Mouse (Mus musculus) neural tube, embryonic 11.5 days (tissue): ENCODE measurements around the gene Peli2. TPM values are rescaled to one million over a fixed set of nuclear protein-coding genes. Genes with fewer than 3 reads are reported as not detected.
A peak's percentile ranks its signal among the peaks of the same experiment; 100 is the strongest.

Source experiments
- ATAC-seq: fragments of 200-750 bp; cut with Nextera tagmentation; 2 replicates; pipeline ENCODE4 v1.8.0; 2017; ENCODE audit warnings: moderate number of reproducible peaks, mild to moderate bottlenecking, moderate TSS enrichment, moderate library complexity; ENCODE audit not compliant: insufficient read depth, low FRiP score, low TSS enrichment
- DNase-seq: peaks from one replicate; pipeline ENCODE4 v3.0.0-alpha.2; 2015; ENCODE audit warnings: low spot score
- H3K27ac ChIP-seq: fragments of 300-500 bp; sonication (generic); 2 replicates; pipeline ENCODE4 v1.5.1; 2014; ENCODE audit warnings: low read depth, mild to moderate bottlenecking, low read length
- H3K27me3 ChIP-seq: fragments of 300-500 bp; sonication (generic); 2 replicates; pipeline ENCODE4 v1.6.1; 2014; ENCODE audit warnings: mild to moderate bottlenecking, low read length, mixed read lengths; ENCODE audit not compliant: control insufficient read depth, insufficient read depth
- H3K36me3 ChIP-seq: fragments of 300-500 bp; sonication (generic); 2 replicates; pipeline ENCODE4 v1.6.1; 2014; ENCODE audit warnings: mild to moderate bottlenecking, low read length, moderate library complexity, mixed read lengths; ENCODE audit not compliant: control insufficient read depth, insufficient read depth
- H3K4me1 ChIP-seq: fragments of 300-500 bp; sonication (generic); 2 replicates; pipeline ENCODE4 v1.6.1; 2014; ENCODE audit warnings: low read length, mixed read lengths; ENCODE audit not compliant: control insufficient read depth, insufficient read depth
- H3K4me2 ChIP-seq: fragments of 300-500 bp; sonication (generic); 2 replicates; pipeline ENCODE4 v1.6.1; 2014; ENCODE audit warnings: low read depth, mild to moderate bottlenecking, moderate library complexity
- H3K4me3 ChIP-seq: fragments of 300-500 bp; sonication (generic); 2 replicates; pipeline ENCODE4 v1.5.1; 2014; ENCODE audit warnings: low read depth, low read length
- H3K9ac ChIP-seq: fragments of 300-500 bp; sonication (generic); 2 replicates; pipeline ENCODE4 v1.6.1; 2014; ENCODE audit warnings: mild to moderate bottlenecking, low read length
- H3K9me3 ChIP-seq: fragments of 300-500 bp; sonication (generic); 2 replicates; pipeline ENCODE4 v1.6.1; 2016; ENCODE audit warnings: low read length; ENCODE audit not compliant: control insufficient read depth
- WGBS: fragments of 180-500 bp; shearing (Covaris S2); extraction: QIAGEN DNeasy Blood & Tissue Kit; methylation state at CpG from one replicate; pipeline ENCODE4 v1.1.7; 2014; 5-methylcytosine and 5-hydroxymethylcytosine counted together
- polyA plus RNA-seq: library from polyadenylated mRNA; unstranded; fragments of >200 nt; fragmentation: Nextera tagmentation; extraction: Ambion mirVana; gene quantifications from 2 replicates; pipeline ENCODE4 v1.2.1, GENCODE M21; 2014

Gene Peli2
- polyA plus RNA-seq, 1 experiment from 2014 or later: 18.7 TPM

DNA sequence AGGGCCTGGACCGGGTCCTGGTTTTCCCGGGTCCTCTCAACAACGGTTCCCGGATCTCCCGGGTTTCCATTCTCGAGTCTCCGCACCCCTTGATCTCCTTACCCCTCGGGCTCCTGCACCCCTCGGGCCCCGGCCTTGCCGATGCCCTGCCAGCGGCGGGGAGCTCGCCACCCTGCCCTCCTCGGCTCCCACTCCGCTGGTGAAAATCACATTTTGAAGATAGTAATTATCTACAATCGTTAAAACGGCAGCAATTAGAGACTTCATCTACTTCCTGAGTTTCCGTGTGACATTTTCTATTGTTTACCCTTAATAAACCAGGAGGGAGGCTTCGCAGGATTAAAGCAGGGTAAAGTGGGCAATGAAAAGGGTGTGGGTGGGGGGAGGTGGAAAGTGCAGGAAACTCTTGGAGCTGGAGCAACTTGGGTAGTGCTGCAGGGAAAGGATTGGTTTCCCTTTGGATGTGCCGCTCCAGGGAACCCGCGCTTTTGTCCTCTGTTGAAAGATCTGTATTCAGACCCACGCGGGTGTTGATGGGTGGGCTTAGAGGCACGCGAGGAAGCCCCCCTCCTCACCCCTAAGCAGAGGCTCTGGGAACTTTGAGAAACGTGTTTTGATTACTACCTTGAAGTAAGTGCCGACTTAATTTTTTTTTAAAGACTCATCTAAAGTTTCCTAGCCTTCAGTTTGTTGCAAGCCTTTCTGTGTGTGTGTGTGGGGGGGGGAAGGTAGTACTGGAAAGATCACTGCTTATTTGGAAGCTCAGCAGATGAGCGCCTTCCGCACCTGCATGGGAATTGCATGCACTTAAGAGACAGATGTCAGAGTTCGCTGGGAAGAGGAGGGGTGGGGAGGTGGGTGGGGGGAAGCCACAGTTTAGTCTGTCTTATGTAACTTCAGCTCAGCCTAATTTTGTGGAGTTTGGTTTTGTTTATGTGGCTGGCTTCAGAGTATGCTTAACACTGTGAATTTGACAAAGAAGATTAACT lies 1.2 kb downstream of the Peli2 start:
- under 1% methylated on average over 32 of the region's 32 CpGs for WGBS
- H3K4me1 ChIP-seq: peaks cover 27% of the 10 kb centered on the region
- DNase-seq: peak; percentile 57

DNA sequence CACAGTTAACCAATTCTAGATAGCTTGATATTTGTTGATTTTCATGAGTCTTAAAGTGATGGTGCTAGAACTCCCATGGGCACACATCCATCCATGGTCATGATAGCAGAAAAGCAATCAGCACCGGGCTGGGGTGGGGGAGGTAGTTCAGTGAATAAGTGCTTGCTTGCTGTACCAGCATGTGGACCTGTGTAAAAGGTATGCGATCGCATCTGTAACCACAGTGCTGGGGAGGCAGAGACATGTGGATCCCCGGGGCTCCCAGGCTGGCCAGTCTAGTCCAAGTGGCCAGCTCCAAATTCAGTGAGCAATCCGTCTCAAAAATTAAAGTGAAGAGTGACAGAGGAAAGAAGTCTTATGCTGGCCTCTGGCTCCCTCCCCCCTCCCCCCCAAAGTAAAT lies 3.4 kb downstream of the Peli2 start:
- Histone ChIP-seq H3K9me3 (no peaks in the 10 kb centered on the region), H3K9ac (no peak overlapping the region), H3K4me1 (peaks cover 27% of the 10 kb centered on the region), H3K4me2 (no peak overlapping the region), H3K36me3 (no peaks in the 10 kb centered on the region), H3K27ac (no peak overlapping the region), H3K27me3 (no peaks in the 10 kb centered on the region), H3K4me3 (no peak overlapping the region)
- DNase-seq: no peak
- no peak for ATAC-seq
- WGBS: 54% methylated on average over 5 of the region's 5 CpGs

More for the DNA sequence above, 1.2 kb downstream of the Peli2 start:
- peak overlapping the region; percentile 86 for H3K27ac ChIP-seq
- no peaks in the 10 kb centered on the region for H3K9me3 ChIP-seq
- no peaks in the 10 kb centered on the region for H3K27me3 ChIP-seq
- no peaks in the 10 kb centered on the region for H3K36me3 ChIP-seq
- peak overlapping the region; percentile 63 for H3K4me2 ChIP-seq
- peak overlapping the region; percentile 63 for H3K4me3 ChIP-seq
- ATAC-seq: peak; percentile 24; the same call in 1 of the 2 replicates
- peak overlapping the region; percentile 89 for H3K9ac ChIP-seq

DNA sequence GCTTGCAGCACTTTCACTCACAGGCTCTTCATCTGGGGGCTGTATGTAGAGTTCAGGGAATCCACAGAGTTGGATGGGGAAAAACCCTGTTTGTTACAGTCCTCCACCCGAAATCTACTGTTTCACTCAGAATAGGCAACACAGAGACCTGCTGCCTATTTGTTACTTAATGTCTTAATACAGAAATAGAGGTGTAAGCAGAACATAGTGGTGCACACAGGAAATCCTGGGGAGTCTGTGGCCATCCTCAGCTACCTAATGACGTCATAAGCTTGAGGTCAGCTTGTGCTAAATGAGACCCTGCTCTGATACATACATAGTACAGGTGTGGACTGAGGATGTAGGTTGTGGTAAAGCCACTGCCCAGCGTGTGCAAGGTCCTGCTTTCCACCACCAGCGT lies 4.2 kb downstream of the Peli2 start:
- H3K36me3 ChIP-seq: no peaks in the 10 kb centered on the region
- H3K4me2 ChIP-seq: no peak overlapping the region
- no peaks in the 10 kb centered on the region for H3K9me3 ChIP-seq
- H3K27me3 ChIP-seq: no peaks in the 10 kb centered on the region
- DNase-seq: no peak
- no peak overlapping the region for H3K4me3 ChIP-seq
- no peak overlapping the region for H3K9ac ChIP-seq
- ATAC-seq: no peak
- WGBS: 63% methylated on average over 4 of the region's 4 CpGs
- no peak overlapping the region for H3K27ac ChIP-seq
- H3K4me1 ChIP-seq: peaks cover 27% of the 10 kb centered on the region

DNA sequence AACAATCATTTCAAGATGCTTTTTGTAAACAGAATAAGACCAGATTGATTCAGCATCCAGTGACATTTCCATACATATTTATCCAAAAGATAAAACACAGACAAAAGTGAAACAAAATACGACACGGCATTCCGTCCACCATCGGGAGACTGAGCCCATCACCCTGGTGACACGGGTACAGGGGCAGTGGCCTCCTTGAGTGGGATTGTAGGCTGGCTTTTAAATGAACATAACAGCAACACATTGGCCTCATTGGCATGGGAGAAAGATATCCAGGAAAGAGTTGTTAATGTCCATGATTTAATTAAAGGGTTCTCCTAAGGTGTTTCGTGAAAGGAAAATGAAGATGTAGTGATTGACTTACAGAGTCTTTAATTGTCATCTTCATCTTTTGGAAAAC lies 5.3 kb downstream of the Peli2 start:
- Histone ChIP-seq H3K4me1 (peaks cover 30% of the 10 kb centered on the region), H3K27me3 (no peaks in the 10 kb centered on the region), H3K9ac (no peak overlapping the region), H3K9me3 (no peaks in the 10 kb centered on the region), H3K36me3 (no peaks in the 10 kb centered on the region), H3K4me3 (no peak overlapping the region), H3K4me2 (no peak overlapping the region), H3K27ac (no peak overlapping the region)
- ATAC-seq (no peak), DNase-seq (no peak)
- WGBS: 88% methylated on average over 6 of the region's 6 CpGs

DNA sequence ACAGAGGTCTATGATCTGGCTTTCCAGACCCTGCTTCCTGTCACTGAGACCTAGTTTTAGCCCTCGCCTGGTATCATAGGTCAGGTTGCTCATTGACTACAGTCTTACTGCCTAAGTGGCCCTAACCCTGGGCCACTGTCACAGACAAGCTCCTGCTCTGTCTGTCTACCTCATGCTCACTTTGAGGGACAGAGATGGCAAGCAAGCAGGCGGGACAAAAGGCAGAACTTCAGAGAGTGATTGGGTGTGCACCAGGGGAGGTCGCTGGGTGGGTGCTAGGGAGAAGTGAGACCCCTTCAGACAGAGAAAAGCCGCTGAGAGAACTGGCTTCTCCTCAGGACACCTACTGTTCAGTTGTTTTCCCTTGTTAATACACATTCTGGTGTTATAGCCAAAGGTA lies 6.3 kb downstream of the Peli2 start:
- Histone ChIP-seq H3K4me1 (peaks cover 37% of the 10 kb centered on the region), H3K4me2 (no peak overlapping the region), H3K9ac (no peak overlapping the region), H3K36me3 (no peaks in the 10 kb centered on the region), H3K9me3 (no peaks in the 10 kb centered on the region), H3K4me3 (no peak overlapping the region), H3K27me3 (no peaks in the 10 kb centered on the region), H3K27ac (no peak overlapping the region)
- 80% methylated on average over 4 of the region's 4 CpGs for WGBS
- no peak for ATAC-seq
- no peak for DNase-seq

DNA sequence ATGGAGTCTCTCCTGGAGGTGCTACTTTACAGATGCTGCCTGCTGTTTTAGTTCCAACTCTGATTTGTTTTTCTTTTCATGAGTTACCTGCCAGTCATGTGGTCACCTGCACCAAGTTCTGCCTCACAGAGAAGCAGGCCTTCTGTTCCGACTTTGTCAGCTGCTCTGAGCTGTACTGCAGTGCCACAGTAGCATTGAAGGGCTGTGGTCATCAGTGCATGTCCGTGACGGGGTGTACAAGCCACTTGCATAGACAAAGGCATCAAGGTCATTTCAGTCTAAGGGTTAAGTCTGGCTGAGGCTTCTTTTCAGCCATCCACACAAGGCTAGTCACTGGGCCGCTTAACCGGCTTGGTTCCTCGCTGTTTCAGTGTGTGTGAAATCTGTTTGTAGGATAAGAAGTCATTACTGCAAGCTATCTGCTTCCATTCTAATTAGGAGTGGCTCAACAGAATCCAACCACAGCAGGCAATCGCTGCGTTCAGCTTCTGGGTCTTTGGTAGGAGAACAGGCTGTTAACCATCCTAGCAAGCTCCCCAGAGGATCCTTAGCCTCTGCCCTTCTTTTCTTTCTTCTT lies 7.1 kb downstream of the Peli2 start:
- no peaks in the 10 kb centered on the region for H3K9me3 ChIP-seq
- WGBS: 72% methylated on average over 8 of the region's 8 CpGs
- H3K27ac ChIP-seq: no peak overlapping the region
- no peak overlapping the region for H3K4me2 ChIP-seq
- no peaks in the 10 kb centered on the region for H3K27me3 ChIP-seq
- no peak for DNase-seq
- no peak overlapping the region for H3K4me3 ChIP-seq
- no peak overlapping the region for H3K9ac ChIP-seq
- ATAC-seq: no peak
- peaks cover 36% of the 10 kb centered on the region for H3K4me1 ChIP-seq
- H3K36me3 ChIP-seq: no peaks in the 10 kb centered on the region

DNA sequence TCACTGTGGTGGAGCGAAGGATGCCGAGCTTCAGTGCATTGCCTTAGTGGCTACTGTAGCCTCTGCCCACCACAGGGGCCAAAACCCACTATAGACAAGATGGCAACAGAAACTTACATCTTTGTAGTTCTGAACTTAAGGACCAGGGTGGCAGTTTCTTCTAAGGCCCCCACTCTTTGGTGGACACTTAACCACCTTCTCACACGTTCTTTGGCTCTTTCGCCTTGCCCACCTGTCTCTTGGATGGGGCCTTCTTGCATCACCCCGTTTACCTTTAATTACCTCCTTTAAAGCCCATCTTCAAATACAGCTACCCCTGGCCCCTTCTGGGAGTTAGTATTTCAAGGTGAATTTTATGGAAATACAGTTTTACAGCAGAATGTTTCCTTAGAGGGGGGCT lies 8.1 kb downstream of the Peli2 start:
- Histone ChIP-seq H3K9ac (no peak overlapping the region), H3K4me1 (peaks cover 39% of the 10 kb centered on the region), H3K36me3 (no peaks in the 10 kb centered on the region), H3K9me3 (no peaks in the 10 kb centered on the region), H3K4me3 (no peak overlapping the region), H3K4me2 (no peak overlapping the region), H3K27me3 (no peaks in the 10 kb centered on the region), H3K27ac (no peak overlapping the region)
- DNase-seq: no peak
- 89% methylated on average over 5 of the region's 5 CpGs for WGBS
- no peak for ATAC-seq

DNA sequence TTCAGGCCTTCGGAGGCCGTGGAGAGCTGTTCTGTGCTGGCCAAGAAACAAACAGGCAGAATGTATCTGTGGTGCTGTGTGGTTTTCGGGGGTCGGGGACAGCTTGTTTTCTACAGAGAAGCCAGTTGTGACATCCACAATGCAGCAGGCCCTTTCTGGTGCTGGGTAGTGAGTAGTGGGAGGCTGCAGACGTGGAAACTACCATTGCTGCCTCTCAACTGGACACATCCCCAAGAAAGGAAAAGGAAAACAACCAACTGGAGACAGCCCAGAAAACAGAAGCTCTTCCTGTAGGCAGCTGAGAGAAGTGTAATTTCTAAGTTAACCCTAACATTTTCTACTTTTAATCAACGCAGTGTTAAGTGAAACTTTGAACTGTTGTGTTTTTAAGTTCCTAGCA lies 9.4 kb downstream of the Peli2 start:
- no peak for DNase-seq
- WGBS: 84% methylated on average over 6 of the region's 6 CpGs
- Histone ChIP-seq H3K9me3 (no peaks in the 10 kb centered on the region), H3K27ac (no peak overlapping the region), H3K4me1 (peaks cover 38% of the 10 kb centered on the region), H3K9ac (no peak overlapping the region), H3K4me2 (no peak overlapping the region), H3K36me3 (no peaks in the 10 kb centered on the region), H3K4me3 (no peak overlapping the region), H3K27me3 (no peaks in the 10 kb centered on the region)
- ATAC-seq: no peak
